Mouse (Mus musculus): ENCODE results near the gene Gprin2. TPM values are rescaled to one million over a fixed set of nuclear protein-coding genes. Genes with fewer than 3 reads are reported as not detected.

Gprin2 gene
- polyA plus RNA-seq, 1 experiment from 2014 or later = 0.46 TPM

GRCm38 (mm10) chr14:34196706-34197105 is 4.7 kb downstream of the Gprin2 start:
- no peak overlapping the region for H3K9ac ChIP-seq (ENCODE audit: low read length)
- no peaks in the 10 kb centered on the region for H3K36me3 ChIP-seq (ENCODE audit: control insufficient read depth, insufficient read depth, low read length)
- WGBS = 44% methylated on average over 4 of the region's 4 CpGs
- no peaks in the 10 kb centered on the region for H3K9me3 ChIP-seq (ENCODE audit: control insufficient read depth, low read length)
- H3K4me1 ChIP-seq (replicated peaks; ENCODE audit: control insufficient read depth, insufficient read depth) = 0 out of 2 replicates have a peak, but pooled peaks cover 2% of the 10 kb centered on the region
- H3K27me3 ChIP-seq (ENCODE audit: control insufficient read depth, insufficient read depth, low read length) = no peaks in the 10 kb centered on the region
- no peak for DNase-seq (ENCODE audit: low spot score)
- H3K4me2 ChIP-seq (replicated peaks; ENCODE audit: low read depth) = no peak overlapping the region
- TF ChIP-seq EP300 (optimal IDR thresholded peaks at IDR 0.05) (no peak), CTCF (IDR thresholded peaks at IDR 0.05; ENCODE audit: low read depth) (no peak)
- H3K27ac ChIP-seq (replicated peaks) = no peak overlapping the region
- ATAC-seq (ENCODE audit: low FRiP score, low TSS enrichment) = no peak
- no peak overlapping the region for H3K4me3 ChIP-seq (ENCODE audit: low read depth, low read length)

GRCm38 (mm10) chr14:34195466-34195865 is 6.0 kb downstream of the Gprin2 start:
- Histone ChIP-seq H3K27me3 (ENCODE audit: control insufficient read depth, insufficient read depth, low read length) (no peaks in the 10 kb centered on the region), H3K4me1 (replicated peaks; ENCODE audit: control insufficient read depth, insufficient read depth) (no peaks in the 10 kb centered on the region), H3K27ac (replicated peaks) (no peak overlapping the region), H3K36me3 (ENCODE audit: control insufficient read depth, insufficient read depth, low read length) (no peaks in the 10 kb centered on the region), H3K9me3 (ENCODE audit: control insufficient read depth, low read length) (no peaks in the 10 kb centered on the region), H3K4me2 (replicated peaks; ENCODE audit: low read depth) (no peak overlapping the region), H3K9ac (ENCODE audit: low read length) (no peak overlapping the region), H3K4me3 (ENCODE audit: low read depth, low read length) (no peak overlapping the region)
- 90% methylated on average over 15 of the region's 15 CpGs for WGBS
- TF ChIP-seq EP300 (optimal IDR thresholded peaks at IDR 0.05) (no peak), CTCF (IDR thresholded peaks at IDR 0.05; ENCODE audit: low read depth) (no peak)
- DNase-seq (ENCODE audit: low spot score) = no peak
- ATAC-seq (ENCODE audit: low FRiP score, low TSS enrichment) = no peak

- H3K4me1 ChIP-seq (replicated peaks; ENCODE audit: control insufficient read depth, insufficient read depth) = no peaks in the 10 kb centered on the region
Measured at GRCm38 (mm10) chr14:34193879-34194278, 7.6 kb downstream of the Gprin2 start.

GRCm38 (mm10) chr14:34190361-34190760 is 11.1 kb downstream of the Gprin2 start:
- Histone ChIP-seq H3K9me3 (ENCODE audit: control insufficient read depth, low read length) (no peaks in the 10 kb centered on the region), H3K36me3 (ENCODE audit: control insufficient read depth, insufficient read depth, low read length) (no peaks in the 10 kb centered on the region), H3K4me1 (replicated peaks; ENCODE audit: control insufficient read depth, insufficient read depth) (no peaks in the 10 kb centered on the region), H3K27me3 (ENCODE audit: control insufficient read depth, insufficient read depth, low read length) (no peaks in the 10 kb centered on the region), H3K9ac (ENCODE audit: low read length) (no peak overlapping the region), H3K27ac (replicated peaks) (no peak overlapping the region), H3K4me3 (ENCODE audit: low read depth, low read length) (no peak overlapping the region), H3K4me2 (replicated peaks; ENCODE audit: low read depth) (no peak overlapping the region)
- no peak for TF ChIP-seq EP300 (optimal IDR thresholded peaks at IDR 0.05)
- TF ChIP-seq CTCF (IDR thresholded peaks at IDR 0.05; ENCODE audit: low read depth) = no peak
- ATAC-seq (ENCODE audit: low FRiP score, low TSS enrichment) (no peak), DNase-seq (ENCODE audit: low spot score) (no peak)
- 70% methylated on average over 7 of the region's 7 CpGs for WGBS

More at GRCm38 (mm10) chr14:34193879-34194278, 7.6 kb downstream of the Gprin2 start:
- H3K36me3 ChIP-seq (ENCODE audit: control insufficient read depth, insufficient read depth, low read length) = no peaks in the 10 kb centered on the region
- no peaks in the 10 kb centered on the region for H3K9me3 ChIP-seq (ENCODE audit: control insufficient read depth, low read length)
- no peak overlapping the region for H3K9ac ChIP-seq (ENCODE audit: low read length)
- no peak for DNase-seq (ENCODE audit: low spot score)
- 86% methylated on average over 4 of the region's 4 CpGs for WGBS
- no peak for ATAC-seq (ENCODE audit: low FRiP score, low TSS enrichment)
- no peaks in the 10 kb centered on the region for H3K27me3 ChIP-seq (ENCODE audit: control insufficient read depth, insufficient read depth, low read length)
- no peak overlapping the region for H3K4me3 ChIP-seq (ENCODE audit: low read depth, low read length)
- H3K27ac ChIP-seq (replicated peaks) = no peak overlapping the region
- TF ChIP-seq CTCF (IDR thresholded peaks at IDR 0.05; ENCODE audit: low read depth) (no peak), EP300 (optimal IDR thresholded peaks at IDR 0.05) (no peak)
- no peak overlapping the region for H3K4me2 ChIP-seq (replicated peaks; ENCODE audit: low read depth)

GRCm38 (mm10) chr14:34188629-34189028 is 12.8 kb downstream of the Gprin2 start:
- TF ChIP-seq EP300 (optimal IDR thresholded peaks at IDR 0.05) (no peak), CTCF (IDR thresholded peaks at IDR 0.05; ENCODE audit: low read depth) (peak; percentile 82)
- Histone ChIP-seq H3K36me3 (ENCODE audit: control insufficient read depth, insufficient read depth, low read length) (no peaks in the 10 kb centered on the region), H3K9me3 (ENCODE audit: control insufficient read depth, low read length) (no peaks in the 10 kb centered on the region), H3K4me1 (replicated peaks; ENCODE audit: control insufficient read depth, insufficient read depth) (no peaks in the 10 kb centered on the region), H3K4me3 (ENCODE audit: low read depth, low read length) (no peak overlapping the region), H3K27me3 (ENCODE audit: control insufficient read depth, insufficient read depth, low read length) (no peaks in the 10 kb centered on the region), H3K9ac (ENCODE audit: low read length) (no peak overlapping the region), H3K4me2 (replicated peaks; ENCODE audit: low read depth) (no peak overlapping the region), H3K27ac (replicated peaks) (no peak overlapping the region)
- DNase-seq (ENCODE audit: low spot score) = peak; percentile 76
- WGBS = 64% methylated on average over 5 of the region's 5 CpGs
- ATAC-seq (ENCODE audit: low FRiP score, low TSS enrichment) = peak; percentile 44; the same call in 1 of the 2 replicates

- Histone ChIP-seq H3K4me3 (ENCODE audit: low read depth, low read length) (no peak overlapping the region), H3K27ac (replicated peaks) (no peak overlapping the region), H3K9me3 (ENCODE audit: control insufficient read depth, low read length) (0 out of 2 replicates have a peak, but pooled peaks cover 3% of the 10 kb centered on the region), H3K9ac (ENCODE audit: low read length) (no peak overlapping the region), H3K4me2 (replicated peaks; ENCODE audit: low read depth) (no peak overlapping the region), H3K4me1 (replicated peaks; ENCODE audit: control insufficient read depth, insufficient read depth) (no peaks in the 10 kb centered on the region), H3K27me3 (ENCODE audit: control insufficient read depth, insufficient read depth, low read length) (no peaks in the 10 kb centered on the region), H3K36me3 (ENCODE audit: control insufficient read depth, insufficient read depth, low read length) (no peaks in the 10 kb centered on the region)
- WGBS = 97% methylated on average over 1 of the region's 1 CpGs
- no peak for TF ChIP-seq EP300 (optimal IDR thresholded peaks at IDR 0.05)
- no peak for TF ChIP-seq CTCF (IDR thresholded peaks at IDR 0.05; ENCODE audit: low read depth)
- no peak for ATAC-seq (ENCODE audit: low FRiP score, low TSS enrichment)
- no peak for DNase-seq (ENCODE audit: low spot score)
Measured at GRCm38 (mm10) chr14:34183101-34183500, 18.4 kb downstream of the Gprin2 start.
